Mouse (Mus musculus): Measurements from ENCODE around the gene Ror2. TPM values are rescaled to one million over a fixed set of nuclear protein-coding genes. Genes with fewer than 3 reads are reported as not detected.

Ror2 gene
- polyA plus RNA-seq, 1 experiment: 2.0 TPM

DNA sequence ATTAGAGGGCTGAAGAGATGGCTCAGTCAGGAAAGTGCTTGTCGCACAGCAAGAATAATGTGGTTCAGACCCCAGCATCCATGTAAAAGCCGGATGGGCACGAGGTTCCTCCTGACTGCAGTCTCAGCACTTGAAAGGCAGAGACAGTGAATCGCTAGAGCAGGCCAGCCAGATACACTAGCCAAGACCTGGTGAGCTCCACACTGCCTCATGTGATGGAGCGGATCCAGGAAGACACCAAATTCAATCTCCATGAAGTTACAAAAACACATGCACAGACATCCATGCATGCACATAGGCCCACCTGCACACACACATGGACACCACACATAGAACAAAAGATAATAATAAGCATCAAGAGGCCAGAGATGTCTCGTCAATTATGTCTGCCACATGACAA is 64.7 kb downstream of the Ror2 start:
- no peaks in the 10 kb centered on the region for H3K36me3 ChIP-seq (ENCODE audit: control insufficient read depth, insufficient read depth, low read length)
- no peak overlapping the region for H3K27ac ChIP-seq (ENCODE audit: control insufficient read depth, insufficient read depth, low read depth, low read length)
- peaks cover 3% of the 10 kb centered on the region for H3K4me1 ChIP-seq (ENCODE audit: control insufficient read depth, insufficient read depth, low read length)
- TF ChIP-seq CTCF (IDR thresholded peaks at IDR 0.05; ENCODE audit: control insufficient read depth, insufficient read depth, insufficient replicate concordance, low read depth, low read length) (no peak), POLR2A (IDR thresholded peaks at IDR 0.05; ENCODE audit: control insufficient read depth, low read depth, low read length) (no peak)
- H3K4me3 ChIP-seq (ENCODE audit: control insufficient read depth, low read depth, low read length): no peak overlapping the region
- no peaks in the 10 kb centered on the region for H3K27me3 ChIP-seq (ENCODE audit: control insufficient read depth, insufficient read depth, low read length)

DNA sequence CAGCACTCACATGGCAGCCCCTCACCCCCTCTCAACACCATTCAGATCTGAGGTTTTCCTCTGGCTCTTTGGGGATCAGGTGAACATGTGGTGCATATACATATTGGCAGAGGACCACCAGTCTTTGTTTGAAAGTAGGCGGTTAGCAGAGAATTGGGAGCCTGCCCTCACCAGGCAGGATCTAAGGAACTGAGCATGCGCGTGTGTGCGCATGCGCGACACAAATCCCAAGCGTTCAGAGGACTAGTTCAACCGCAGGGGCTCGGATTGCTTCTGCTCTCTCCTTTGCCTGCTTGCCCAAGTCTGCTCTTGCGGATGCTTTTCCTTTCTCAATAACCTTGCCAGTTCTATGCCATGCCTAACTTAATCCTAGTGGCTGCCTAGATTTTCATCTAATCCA is 66.0 kb downstream of the Ror2 start:
- Histone ChIP-seq H3K4me1 (ENCODE audit: control insufficient read depth, insufficient read depth, low read length) (peaks cover 3% of the 10 kb centered on the region), H3K4me3 (ENCODE audit: control insufficient read depth, low read depth, low read length) (no peak overlapping the region), H3K36me3 (ENCODE audit: control insufficient read depth, insufficient read depth, low read length) (no peaks in the 10 kb centered on the region), H3K27ac (ENCODE audit: control insufficient read depth, insufficient read depth, low read depth, low read length) (no peak overlapping the region), H3K27me3 (ENCODE audit: control insufficient read depth, insufficient read depth, low read length) (no peaks in the 10 kb centered on the region)
- TF ChIP-seq CTCF (IDR thresholded peaks at IDR 0.05; ENCODE audit: control insufficient read depth, insufficient read depth, insufficient replicate concordance, low read depth, low read length) (no peak), POLR2A (IDR thresholded peaks at IDR 0.05; ENCODE audit: control insufficient read depth, low read depth, low read length) (no peak; the same call in 1 of the 2 replicates)

DNA sequence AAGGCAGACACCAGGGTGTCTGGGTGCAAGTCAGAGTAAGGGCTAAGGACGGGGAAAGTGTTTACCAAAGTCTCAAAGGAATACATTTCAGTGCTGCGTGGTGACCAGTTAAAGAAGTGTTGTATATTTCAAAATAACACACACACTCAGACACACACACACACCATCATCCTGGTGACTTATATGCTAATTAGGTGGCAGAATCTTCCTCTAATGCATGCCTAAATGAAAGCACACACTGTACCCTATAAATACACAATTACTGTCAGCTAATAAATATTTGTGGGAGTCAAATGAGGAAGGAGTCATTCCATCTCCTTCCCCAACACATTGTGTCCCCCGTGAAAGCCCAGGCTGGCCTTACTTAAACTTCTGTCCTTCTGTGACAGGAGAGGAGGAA is 66.5 kb downstream of the Ror2 start:
- H3K27ac ChIP-seq (ENCODE audit: control insufficient read depth, insufficient read depth, low read depth, low read length): no peak overlapping the region
- H3K4me1 ChIP-seq (ENCODE audit: control insufficient read depth, insufficient read depth, low read length): peaks cover 3% of the 10 kb centered on the region; the same call in 1 of the 2 replicates
- no peak overlapping the region for H3K4me3 ChIP-seq (ENCODE audit: control insufficient read depth, low read depth, low read length)
- TF ChIP-seq CTCF (IDR thresholded peaks at IDR 0.05; ENCODE audit: control insufficient read depth, insufficient read depth, insufficient replicate concordance, low read depth, low read length) (no peak), POLR2A (IDR thresholded peaks at IDR 0.05; ENCODE audit: control insufficient read depth, low read depth, low read length) (no peak)
- H3K36me3 ChIP-seq (ENCODE audit: control insufficient read depth, insufficient read depth, low read length): no peaks in the 10 kb centered on the region
- no peaks in the 10 kb centered on the region for H3K27me3 ChIP-seq (ENCODE audit: control insufficient read depth, insufficient read depth, low read length)

DNA sequence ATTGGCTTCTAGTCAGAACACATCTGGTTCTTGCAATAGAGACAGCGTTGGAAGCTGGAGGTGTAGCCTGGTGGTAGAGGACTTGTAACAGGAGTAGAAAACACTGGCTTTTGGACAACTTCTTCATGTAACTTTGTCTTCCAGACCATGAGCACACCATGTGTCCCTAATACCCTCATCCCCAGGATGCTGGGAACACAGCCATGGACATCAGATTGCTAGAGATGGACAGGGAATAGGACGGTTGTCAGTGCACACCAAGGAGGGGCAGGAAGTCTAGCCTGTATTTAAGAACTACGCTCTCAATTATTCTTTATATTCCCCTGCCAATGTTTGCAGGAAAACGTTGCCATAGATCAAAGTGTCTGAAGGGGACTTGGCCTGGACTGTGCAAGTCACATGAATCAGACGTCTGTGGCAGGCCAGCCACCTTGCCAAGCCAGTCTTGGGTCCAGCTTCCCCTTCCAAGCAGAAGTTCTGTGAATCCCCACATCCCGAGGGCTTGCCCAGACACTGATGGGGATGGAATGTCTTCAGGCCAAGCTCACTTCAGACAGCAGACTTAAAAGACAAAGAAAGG is 68.4 kb downstream of the Ror2 start:
- H3K4me3 ChIP-seq (ENCODE audit: control insufficient read depth, low read depth, low read length): no peak overlapping the region
- no peaks in the 10 kb centered on the region for H3K36me3 ChIP-seq (ENCODE audit: control insufficient read depth, insufficient read depth, low read length)
- no peaks in the 10 kb centered on the region for H3K27me3 ChIP-seq (ENCODE audit: control insufficient read depth, insufficient read depth, low read length)
- TF ChIP-seq CTCF (IDR thresholded peaks at IDR 0.05; ENCODE audit: control insufficient read depth, insufficient read depth, insufficient replicate concordance, low read depth, low read length): no peak
- no peak for TF ChIP-seq POLR2A (IDR thresholded peaks at IDR 0.05; ENCODE audit: control insufficient read depth, low read depth, low read length)
- no peak overlapping the region for H3K27ac ChIP-seq (ENCODE audit: control insufficient read depth, insufficient read depth, low read depth, low read length)
- peaks cover 3% of the 10 kb centered on the region; the same call in 1 of the 2 replicates for H3K4me1 ChIP-seq (ENCODE audit: control insufficient read depth, insufficient read depth, low read length)

DNA sequence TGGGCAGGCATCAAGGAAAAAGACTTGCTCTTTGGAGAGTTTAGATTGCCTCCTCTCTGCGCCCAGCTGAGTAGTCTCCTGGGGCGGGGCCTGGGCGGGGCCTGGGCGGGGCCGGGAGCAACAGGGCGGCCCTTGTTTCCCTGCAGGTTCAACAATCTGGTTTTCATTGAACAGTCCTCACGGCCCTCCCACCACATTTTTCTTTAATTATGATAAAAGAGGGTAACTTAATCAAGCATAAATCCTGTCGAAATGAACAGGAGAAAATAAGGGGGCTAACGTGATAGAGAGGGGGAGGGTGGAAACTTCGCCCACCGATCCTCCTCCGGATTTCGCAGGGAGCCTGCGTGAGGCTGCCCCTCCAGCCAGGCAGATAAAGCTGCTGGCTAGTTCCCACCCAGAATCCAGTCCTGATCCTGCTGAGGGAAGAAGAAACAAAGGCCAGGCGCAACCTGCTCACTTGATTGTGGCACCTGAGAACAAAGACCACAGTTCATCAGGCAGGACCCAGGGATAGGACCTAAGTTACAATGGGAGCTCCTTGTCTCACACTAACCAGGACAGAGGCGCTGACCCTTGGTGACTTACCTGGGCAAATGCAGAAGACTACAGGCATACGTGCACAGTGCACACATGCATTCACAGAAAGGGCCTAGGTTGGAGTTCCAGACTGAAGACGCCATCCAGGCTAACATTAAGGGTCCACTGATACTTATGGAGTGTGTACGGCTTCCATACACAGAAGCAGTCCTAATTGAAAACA is 73.8 kb downstream of the Ror2 start:
- Histone ChIP-seq H3K4me1 (ENCODE audit: control insufficient read depth, insufficient read depth, low read length) (no peaks in the 10 kb centered on the region; the same call in 1 of the 2 replicates), H3K4me3 (ENCODE audit: control insufficient read depth, low read depth, low read length) (no peak overlapping the region), H3K27ac (ENCODE audit: control insufficient read depth, insufficient read depth, low read depth, low read length) (no peak overlapping the region), H3K27me3 (ENCODE audit: control insufficient read depth, insufficient read depth, low read length) (no peaks in the 10 kb centered on the region), H3K36me3 (ENCODE audit: control insufficient read depth, insufficient read depth, low read length) (no peaks in the 10 kb centered on the region)
- TF ChIP-seq POLR2A (IDR thresholded peaks at IDR 0.05; ENCODE audit: control insufficient read depth, low read depth, low read length) (no peak), CTCF (IDR thresholded peaks at IDR 0.05; ENCODE audit: control insufficient read depth, insufficient read depth, insufficient replicate concordance, low read depth, low read length) (no peak)

DNA sequence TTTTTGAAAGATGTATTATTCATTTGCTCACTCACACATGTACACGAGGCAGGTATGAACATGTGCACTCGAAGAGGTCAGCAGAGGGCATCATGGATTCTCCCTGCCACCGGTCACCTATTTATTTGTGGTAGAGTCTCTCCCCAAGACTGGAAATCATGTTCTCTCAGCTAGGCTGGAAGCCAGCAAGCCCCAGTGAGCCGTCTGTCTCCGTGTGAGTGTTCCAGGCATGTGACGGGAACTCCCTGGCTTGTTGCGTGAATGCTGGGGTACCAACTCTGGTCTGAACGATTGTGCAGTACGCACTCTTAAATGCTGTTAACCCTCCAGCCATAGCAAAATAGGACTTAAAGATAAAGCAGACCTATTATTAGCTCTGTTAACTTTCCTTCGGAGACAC is 77.4 kb downstream of the Ror2 start:
- Histone ChIP-seq H3K36me3 (ENCODE audit: control insufficient read depth, insufficient read depth, low read length) (no peaks in the 10 kb centered on the region), H3K4me3 (ENCODE audit: control insufficient read depth, low read depth, low read length) (no peak overlapping the region), H3K4me1 (ENCODE audit: control insufficient read depth, insufficient read depth, low read length) (no peaks in the 10 kb centered on the region; the same call in 1 of the 2 replicates), H3K27me3 (ENCODE audit: control insufficient read depth, insufficient read depth, low read length) (no peaks in the 10 kb centered on the region), H3K27ac (ENCODE audit: control insufficient read depth, insufficient read depth, low read depth, low read length) (no peak overlapping the region)
- TF ChIP-seq CTCF (IDR thresholded peaks at IDR 0.05; ENCODE audit: control insufficient read depth, insufficient read depth, insufficient replicate concordance, low read depth, low read length) (no peak), POLR2A (IDR thresholded peaks at IDR 0.05; ENCODE audit: control insufficient read depth, low read depth, low read length) (no peak)

DNA sequence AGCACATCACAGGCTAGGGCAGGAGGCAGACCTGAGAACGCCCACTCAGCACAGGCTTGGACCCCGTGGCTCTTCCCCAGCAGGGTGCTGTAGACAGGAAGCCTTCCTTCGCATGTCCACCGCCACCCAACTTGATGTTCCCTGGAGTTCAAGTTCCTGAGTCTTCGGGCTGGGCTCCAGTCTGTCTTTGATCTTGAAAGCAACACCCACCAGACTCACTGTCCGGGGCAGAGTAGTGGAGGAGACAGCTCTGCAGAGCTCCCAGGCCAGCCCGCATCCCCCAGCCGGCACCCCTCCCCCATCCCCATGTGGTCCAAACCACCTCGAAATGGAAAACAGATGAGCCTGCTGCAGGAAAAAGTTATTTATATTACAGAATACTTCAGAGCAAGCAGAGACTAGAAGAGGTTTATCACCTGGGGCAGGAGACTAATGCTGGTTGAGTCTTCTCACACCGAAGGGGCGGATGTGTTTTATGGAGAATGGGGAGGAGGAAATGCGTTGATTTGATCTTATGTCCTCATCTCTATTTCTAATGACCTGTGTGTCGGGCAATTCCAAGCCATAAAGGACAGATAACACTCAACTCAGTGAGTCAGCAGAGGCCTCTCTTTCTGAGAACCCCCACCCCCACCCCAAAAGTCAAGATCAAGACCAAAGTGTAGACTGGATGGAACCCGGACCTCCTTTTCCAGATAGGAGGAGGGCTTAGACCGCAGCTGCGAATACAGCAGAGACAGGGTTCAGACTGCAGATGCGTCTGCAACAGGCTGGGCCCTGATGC is 80.6 kb downstream of the Ror2 start:
- Histone ChIP-seq H3K36me3 (ENCODE audit: control insufficient read depth, insufficient read depth, low read length) (no peaks in the 10 kb centered on the region), H3K27ac (ENCODE audit: control insufficient read depth, insufficient read depth, low read depth, low read length) (no peak overlapping the region), H3K27me3 (ENCODE audit: control insufficient read depth, insufficient read depth, low read length) (no peaks in the 10 kb centered on the region), H3K4me3 (ENCODE audit: control insufficient read depth, low read depth, low read length) (no peak overlapping the region), H3K4me1 (ENCODE audit: control insufficient read depth, insufficient read depth, low read length) (no peaks in the 10 kb centered on the region)
- no peak for TF ChIP-seq POLR2A (IDR thresholded peaks at IDR 0.05; ENCODE audit: control insufficient read depth, low read depth, low read length)
- TF ChIP-seq CTCF (IDR thresholded peaks at IDR 0.05; ENCODE audit: control insufficient read depth, insufficient read depth, insufficient replicate concordance, low read depth, low read length): no peak
